Mouse (Mus musculus) retina, embryonic 14.5 days (tissue): ENCODE results near the gene Gm10024.
A peak's percentile ranks its signal among the peaks of the same experiment; 100 is the strongest.
"Not testable (repeated sequence)": the region's sequence is repeated elsewhere in the genome, so short reads cannot be mapped to it uniquely, and the experiment has no call there.

Experiments
- DNase-seq: peaks from one replicate; pipeline ENCODE4 v3.0.0-alpha.2; 2015; ENCODE audit warnings: low spot score

The Gm10024 gene

GRCm38 (mm10) chr10:77729241-77729640 is 18.0 kb downstream of the Gm10024 start:
- peak; percentile 43 for DNase-seq

DNA sequence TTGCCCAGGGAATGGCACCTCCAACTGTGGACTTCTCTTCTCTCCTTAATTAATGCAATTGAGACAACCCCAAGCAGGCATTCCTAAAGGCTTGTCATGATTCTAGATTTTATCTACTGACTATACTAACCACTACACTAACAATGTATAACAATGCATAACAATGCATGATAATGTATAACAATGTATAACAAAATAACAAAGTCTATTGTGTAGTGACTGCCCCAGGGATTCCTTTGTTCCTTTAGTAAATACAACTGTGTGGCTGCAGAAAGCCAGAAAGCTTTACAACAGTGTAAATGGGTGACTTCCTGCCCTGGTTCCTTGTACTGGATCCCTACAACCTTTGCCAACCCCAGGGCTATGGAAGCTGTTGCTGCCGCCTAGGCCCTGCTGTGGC is 24.7 kb downstream of the Gm10024 start:
- DNase-seq = no peak

DNA sequence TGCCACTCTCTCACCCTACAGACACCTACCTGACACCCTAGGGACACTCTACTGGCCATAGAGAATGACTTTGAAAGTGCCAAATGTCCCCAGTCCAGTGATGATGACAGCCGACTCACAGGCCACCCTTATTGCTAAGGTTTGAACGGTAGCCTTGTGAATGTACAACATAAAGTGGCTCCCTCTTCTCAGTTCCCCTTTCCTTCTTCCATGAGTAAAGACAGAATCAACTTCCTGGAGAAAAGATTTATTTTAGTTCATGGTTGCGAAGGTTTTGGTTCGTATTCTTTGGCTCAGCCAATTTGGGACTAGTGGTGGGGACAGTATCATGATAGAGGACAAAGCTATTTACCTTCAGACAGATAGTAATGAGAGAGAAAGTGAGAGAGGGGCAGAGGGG is 27.7 kb downstream of the Gm10024 start:
- no peak for DNase-seq

DNA sequence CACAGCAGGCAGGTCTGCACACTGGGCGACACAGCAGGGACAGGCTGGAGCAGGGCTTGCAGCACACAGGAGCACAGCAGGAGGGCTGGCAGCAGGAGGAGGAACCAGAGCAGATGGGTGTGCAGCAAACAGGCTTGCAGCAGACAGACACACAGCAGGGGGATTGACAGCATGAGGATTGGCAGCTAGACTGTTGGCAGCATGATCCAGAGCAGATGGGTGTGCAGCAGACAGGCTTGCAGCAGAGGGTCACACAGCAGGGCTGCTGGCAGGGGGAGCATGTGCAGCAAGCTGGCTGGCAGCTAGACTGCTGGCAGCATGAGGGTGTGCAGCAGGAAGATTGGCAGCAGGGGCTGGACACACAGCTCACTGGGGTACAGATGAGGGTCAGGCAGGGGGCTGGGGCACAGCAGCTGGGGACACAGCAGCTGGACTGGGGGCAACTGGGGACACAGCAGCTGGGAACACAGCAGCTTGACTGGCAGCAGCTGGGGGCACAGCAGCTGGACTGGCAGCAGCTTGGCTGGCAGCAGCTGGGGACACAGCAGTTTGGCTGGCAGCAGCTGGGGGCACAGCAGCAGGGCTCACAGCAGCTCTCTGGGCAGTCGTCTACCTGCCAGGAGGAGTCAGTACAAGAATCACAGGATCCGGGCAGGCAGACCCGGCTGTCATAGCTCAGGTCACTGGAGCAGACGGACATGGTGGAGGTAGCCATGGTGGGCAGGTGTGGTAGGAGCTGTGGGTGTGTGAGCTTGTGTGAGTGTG is 30.8 kb downstream of the Gm10024 start, which contains the start of gene Gm18596:
TSS of gene Gm18596 (minus strand) at position 715 of the 765 bp plus-strand sequence.
- not testable (repeated sequence) for DNase-seq

DNA sequence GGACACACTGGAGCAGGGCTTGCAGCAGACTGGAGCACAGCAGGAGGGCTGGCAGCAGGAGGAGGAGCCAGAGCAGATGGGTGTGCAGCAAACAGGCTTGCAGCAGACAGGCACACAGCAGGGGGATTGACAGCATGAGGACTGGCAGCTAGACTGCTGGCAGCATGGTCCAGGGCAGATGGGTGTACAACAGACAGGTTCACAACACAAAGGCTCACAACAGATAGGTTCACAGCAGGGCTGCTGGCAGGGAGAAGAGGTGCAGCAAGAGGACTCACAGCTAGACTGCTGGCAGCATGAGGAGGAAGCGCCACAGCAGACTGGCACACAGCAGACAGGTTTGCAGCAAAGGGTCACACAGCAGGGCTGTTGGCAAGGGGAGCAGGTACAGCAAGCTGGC is 39.4 kb downstream of the Gm10024 start:
- DNase-seq = not testable (repeated sequence)

DNA sequence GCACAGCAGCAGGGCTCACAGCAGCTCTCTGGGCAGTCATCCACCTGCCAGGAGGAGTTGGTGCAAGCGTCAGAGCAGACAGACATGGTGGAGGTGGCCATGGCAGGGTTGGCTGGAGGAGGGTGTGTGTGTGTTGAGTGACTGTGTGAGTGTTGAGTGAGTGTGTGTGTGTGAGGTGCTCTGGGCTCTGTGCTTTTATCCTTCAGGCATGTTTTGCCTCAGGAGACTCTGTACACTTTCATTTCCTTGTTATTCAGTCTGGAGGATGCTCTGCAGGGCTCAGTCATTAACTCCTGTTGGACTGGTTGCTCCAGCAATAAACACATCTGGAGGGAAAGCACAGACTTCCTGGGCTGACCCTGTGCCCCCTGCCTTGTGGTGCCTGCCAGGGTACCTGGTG is 40.0 kb downstream of the Gm10024 start, which contains the start of gene Gm9736:
TSS of gene Gm9736 (minus strand) at position 101 of the 400 bp plus-strand sequence.
- not testable (repeated sequence) for DNase-seq

GRCm38 (mm10) chr10:77752312-77752711 is 41.1 kb downstream of the Gm10024 start:
- not testable (repeated sequence) for DNase-seq

- DNase-seq = no peak
These were observed 42.2 kb downstream of the Gm10024 start for GRCm38 (mm10) chr10:77753448-77753847.

- DNase-seq = not testable (repeated sequence)
These were observed 48.3 kb downstream of the Gm10024 start, which contains the start of gene Gm3233 for GRCm38 (mm10) chr10:77759582-77759981. Gm3233 (minus strand) TSS chr10:77759682.
